Mouse (Mus musculus) MEL (cell line): Measurements from ENCODE around the gene Gm20388. TPM values are rescaled to one million over a fixed set of nuclear protein-coding genes. Genes with fewer than 3 reads are reported as not detected.

Experiments used
- DNase-seq: peaks from one replicate; pipeline ENCODE4 v3.0.0; 2011; ENCODE audit warnings: low read depth, low spot score
- H3K27ac ChIP-seq: 2 replicates; pipeline ENCODE4 v1.5.1; 2012; ENCODE audit warnings: low read depth, mild to moderate bottlenecking, control low read depth, low read length, moderate library complexity; ENCODE audit not compliant: control insufficient read depth
- H3K27me3 ChIP-seq, 2 experiments: fragments of 150-350 bp in 1 of 2; sonication (generic) in 1 of 2; 2 replicates each; pipeline ENCODE4 v1.6.1; 2012; ENCODE audit warnings: low read length in 2 of 2, mild to moderate bottlenecking in 2 of 2, improper control_type of control experiment in 1 of 2, moderate library complexity in 1 of 2; ENCODE audit not compliant: insufficient read depth in 2 of 2, control insufficient read depth in 1 of 2
- H3K36me3 ChIP-seq, 2 experiments: 2 replicates each; pipeline ENCODE4 v1.6.1; 2012 to 2014; ENCODE audit warnings: low read length in 2 of 2, improper control_type of control experiment in 1 of 2, inconsistent platforms in 1 of 2, mild to moderate bottlenecking in 1 of 2; ENCODE audit not compliant: insufficient read depth in 2 of 2, control insufficient read depth in 1 of 2
- H3K4me1 ChIP-seq, 2 experiments: fragments of 150-350 bp in 1 of 2; sonication (generic) in 1 of 2; 2 replicates each; pipeline ENCODE4 v1.6.1; 2012; ENCODE audit warnings: low read length in 2 of 2, improper control_type of control experiment in 1 of 2, mild to moderate bottlenecking in 1 of 2; ENCODE audit not compliant: insufficient read depth in 2 of 2, control insufficient read depth in 1 of 2
- H3K4me3 ChIP-seq, 2 experiments: fragments of 150-350 bp in 1 of 2; sonication (generic) in 1 of 2; 2 replicates each; pipeline ENCODE4 v1.5.1; 2012; ENCODE audit warnings: low read depth in 2 of 2, low read length in 2 of 2, mild to moderate bottlenecking in 2 of 2, moderate library complexity in 2 of 2, control low read depth in 1 of 2, improper control_type of control experiment in 1 of 2; ENCODE audit not compliant: control insufficient read depth in 1 of 2, insufficient read depth in 1 of 2
- H3K79me2 ChIP-seq: 2 replicates; pipeline ENCODE4 v1.6.1; 2012; ENCODE audit warnings: mild to moderate bottlenecking, low read length, moderate library complexity; ENCODE audit not compliant: control insufficient read depth, poor library complexity, insufficient read depth
- H3K9ac ChIP-seq: 2 replicates; pipeline ENCODE4 v1.6.1; 2012; ENCODE audit warnings: low read depth, mild to moderate bottlenecking, control low read depth, low read length, moderate library complexity; ENCODE audit not compliant: control insufficient read depth, poor library complexity, severe bottlenecking
- H3K9me3 ChIP-seq: fragments of 150-350 bp; sonication (generic); replicated peaks from 2 replicates; pipeline ENCODE4 v1.6.1; 2012; ENCODE audit warnings: mild to moderate bottlenecking, low read length, improper control_type of control experiment, moderate library complexity; ENCODE audit not compliant: insufficient read depth
- CHD1 ChIP-seq: IDR thresholded peaks from 2 replicates; pipeline ENCODE4 v1.6.1; 2012; ENCODE audit warnings: low read depth, mild to moderate bottlenecking, inconsistent platforms, low read length, improper control_type of control experiment
- CHD2 ChIP-seq: IDR thresholded peaks from 2 replicates; pipeline ENCODE4 v1.6.1; 2011; ENCODE audit warnings: low read length, improper control_type of control experiment
- CTCF ChIP-seq, 3 experiments: IDR thresholded peaks in 2 of 3; conservative IDR thresholded peaks in 1 of 3; 2 replicates each; pipeline ENCODE4 v1.5.1; 2011 to 2012; ENCODE audit warnings: low read length in 3 of 3, low read depth in 2 of 3, mild to moderate bottlenecking in 2 of 3, improper control_type of control experiment in 1 of 3, inconsistent platforms in 1 of 3, mixed read lengths in 1 of 3, moderate library complexity in 1 of 3; ENCODE audit not compliant: control insufficient read depth in 1 of 3, insufficient read depth in 1 of 3, poor library complexity in 1 of 3, severe bottlenecking in 1 of 3
- ELF1 ChIP-seq: IDR thresholded peaks from 2 replicates; pipeline ENCODE4 v1.6.1; 2014; ENCODE audit warnings: low read depth, mild to moderate bottlenecking, inconsistent platforms, low read length, improper control_type of control experiment, moderate library complexity
- EP300 ChIP-seq, 2 experiments: IDR thresholded peaks; 2 replicates each; pipeline ENCODE4 v1.6.1; 2011; ENCODE audit warnings: improper control_type of control experiment in 2 of 2, low read length in 2 of 2, low read depth in 1 of 2, mild to moderate bottlenecking in 1 of 2
- GATA1 ChIP-seq: IDR thresholded peaks from 2 replicates; pipeline ENCODE4 v1.6.1; 2011; ENCODE audit warnings: low read depth, low read length, improper control_type of control experiment
- JUND ChIP-seq: IDR thresholded peaks from 2 replicates; pipeline ENCODE4 v1.6.1; 2011; ENCODE audit warnings: low read depth, mild to moderate bottlenecking, improper control_type of control experiment, low read length
- MAFK ChIP-seq: IDR thresholded peaks from 2 replicates; pipeline ENCODE4 v1.6.1; 2011; ENCODE audit warnings: low read depth, mild to moderate bottlenecking, low read length, improper control_type of control experiment, borderline replicate concordance
- MAZ ChIP-seq: IDR thresholded peaks from 2 replicates; pipeline ENCODE4 v1.6.1; 2012; ENCODE audit warnings: low read depth, mild to moderate bottlenecking, inconsistent platforms, low read length, improper control_type of control experiment
- MEF2A ChIP-seq: IDR thresholded peaks from 2 replicates; pipeline ENCODE4 v1.6.1; 2014; ENCODE audit warnings: low read depth, mild to moderate bottlenecking, inconsistent platforms, low read length, improper control_type of control experiment; ENCODE audit not compliant: poor library complexity, insufficient replicate concordance, severe bottlenecking; ENCODE audit errors: extremely low read depth
- MXI1 ChIP-seq: IDR thresholded peaks from 2 replicates; pipeline ENCODE4 v1.6.1; 2011; ENCODE audit warnings: mild to moderate bottlenecking, low read depth, low read length, improper control_type of control experiment
- MYB ChIP-seq: IDR thresholded peaks from 2 replicates; pipeline ENCODE4 v1.6.1; 2011; ENCODE audit warnings: mild to moderate bottlenecking, low read depth, low read length, improper control_type of control experiment
- NELFE ChIP-seq: IDR thresholded peaks from 2 replicates; pipeline ENCODE4 v1.6.1; 2011; ENCODE audit warnings: low read depth, low read length, improper control_type of control experiment
- NRF1 ChIP-seq: IDR thresholded peaks from 2 replicates; pipeline ENCODE4 v1.6.1; 2014; ENCODE audit warnings: low read depth, mild to moderate bottlenecking, inconsistent platforms, low read length, improper control_type of control experiment, moderate library complexity; ENCODE audit not compliant: poor library complexity, insufficient read depth, severe bottlenecking
- POLR2AphosphoS5 ChIP-seq: IDR thresholded peaks from 2 replicates; pipeline ENCODE4 v1.6.1; 2012; ENCODE audit warnings: low read depth, borderline replicate concordance, mild to moderate bottlenecking, inconsistent platforms, low read length, moderate library complexity, mixed read lengths
- SMC3 ChIP-seq: IDR thresholded peaks from 2 replicates; pipeline ENCODE4 v1.6.1; 2011; ENCODE audit warnings: low read depth, low read length, improper control_type of control experiment
- TAL1 ChIP-seq: IDR thresholded peaks from 2 replicates; pipeline ENCODE4 v1.6.1; 2012; ENCODE audit warnings: mild to moderate bottlenecking, inconsistent platforms, low read length, moderate library complexity, mixed read lengths
- TCF12 ChIP-seq: IDR thresholded peaks from 2 replicates; pipeline ENCODE4 v1.6.1; 2014; ENCODE audit warnings: low read depth, mild to moderate bottlenecking, inconsistent platforms, low read length, improper control_type of control experiment, moderate library complexity
- UBTF ChIP-seq: IDR thresholded peaks from 2 replicates; pipeline ENCODE4 v1.6.1; 2012; ENCODE audit warnings: low read depth, mild to moderate bottlenecking, inconsistent platforms, low read length, improper control_type of control experiment, moderate library complexity, borderline replicate concordance; ENCODE audit not compliant: insufficient read depth
- USF2 ChIP-seq, 2 experiments: IDR thresholded peaks; 2 replicates each; pipeline ENCODE4 v1.6.1; 2011 to 2012; ENCODE audit warnings: improper control_type of control experiment in 2 of 2, low read length in 2 of 2, borderline replicate concordance in 1 of 2, inconsistent platforms in 1 of 2, low read depth in 1 of 2, mild to moderate bottlenecking in 1 of 2; ENCODE audit not compliant: insufficient read depth in 1 of 2
- ZKSCAN1 ChIP-seq: IDR thresholded peaks from 2 replicates; pipeline ENCODE4 v1.6.1; 2012; ENCODE audit warnings: low read depth, mild to moderate bottlenecking, inconsistent platforms, low read length, improper control_type of control experiment, moderate library complexity
- polyA plus RNA-seq, 2 experiments: library from polyadenylated mRNA; stranded (reverse) in 1 of 2; unstranded in 1 of 2; fragments of >175 nt in 1 of 2; fragments of >200 nt in 1 of 2; gene quantifications; 2 replicates each; pipeline versions ENCODE4 v1.2.1 to v1.2.4; 2012; ENCODE audit warnings: low replicate concordance in 2 of 2, low read depth in 1 of 2; ENCODE audit not compliant: insufficient read length in 2 of 2, insufficient read depth in 1 of 2, missing spikeins in 1 of 2
- total RNA-seq: library from RNA; depleted of rRNA; stranded (reverse); fragments of 300-350 nt; gene quantifications from 2 replicates; pipeline ENCODE4 v1.2.3, GENCODE M21; 2012

Gene Gm20388
- total and polyA plus RNA-seq, 3 experiments = 11.1 to 17.8 TPM; not detected in 1

DNA sequence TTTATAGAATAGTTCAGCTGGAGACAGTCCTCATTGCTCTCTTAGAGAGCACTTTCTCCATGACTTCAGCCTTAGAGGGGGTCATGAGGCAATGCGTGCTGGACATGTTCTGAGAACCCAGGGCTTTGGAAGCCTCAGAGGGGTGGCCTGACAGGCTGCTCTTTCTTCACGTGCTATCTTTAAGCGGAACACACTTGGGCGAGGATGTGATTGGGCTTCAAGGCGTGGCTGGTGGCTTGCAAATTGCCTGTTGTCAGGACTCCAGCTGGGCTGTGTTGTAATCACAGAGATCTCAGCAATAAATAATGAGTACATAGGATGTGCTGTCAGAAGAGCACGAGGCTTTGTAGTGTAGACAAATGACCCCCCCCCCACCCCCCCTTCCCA is 2200.2 kb downstream of the Gm20388 start:
- no peak for TF ChIP-seq EP300 (IDR thresholded peaks at IDR 0.05; ENCODE audit: low read depth in 1 of 2, low read length in 2 of 2)
- no peak for TF ChIP-seq CHD1
- no peak for TF ChIP-seq TCF12
- no peak for TF ChIP-seq MAFK
- no peak for TF ChIP-seq ELF1
- no peak for TF ChIP-seq MEF2A
- no peak for TF ChIP-seq NELFE
- TF ChIP-seq MXI1 = no peak
- no peak for TF ChIP-seq USF2 (IDR thresholded peaks at IDR 0.05; ENCODE audit: borderline replicate concordance in 1 of 2, insufficient read depth in 1 of 2, low read depth in 1 of 2, low read length in 2 of 2)
- no peak for TF ChIP-seq CHD2
- TF ChIP-seq SMC3 = no peak
- no peaks in the 10 kb centered on the region; the same call in 1 of the 2 replicates for H3K79me2 ChIP-seq
- no peak overlapping the region for H3K4me3 ChIP-seq
- DNase-seq = no peak
- H3K27ac ChIP-seq = no peak overlapping the region
- H3K4me1 ChIP-seq = peaks cover 0 to 2% of the 10 kb centered on the region in 2 experiments; a peak in 2 of 4 replicates
- no peak overlapping the region for H3K9ac ChIP-seq
- H3K36me3 ChIP-seq = no peaks in the 10 kb centered on the region
- no peaks in the 10 kb centered on the region for H3K9me3 ChIP-seq
- no peaks in the 10 kb centered on the region for H3K27me3 ChIP-seq

DNA sequence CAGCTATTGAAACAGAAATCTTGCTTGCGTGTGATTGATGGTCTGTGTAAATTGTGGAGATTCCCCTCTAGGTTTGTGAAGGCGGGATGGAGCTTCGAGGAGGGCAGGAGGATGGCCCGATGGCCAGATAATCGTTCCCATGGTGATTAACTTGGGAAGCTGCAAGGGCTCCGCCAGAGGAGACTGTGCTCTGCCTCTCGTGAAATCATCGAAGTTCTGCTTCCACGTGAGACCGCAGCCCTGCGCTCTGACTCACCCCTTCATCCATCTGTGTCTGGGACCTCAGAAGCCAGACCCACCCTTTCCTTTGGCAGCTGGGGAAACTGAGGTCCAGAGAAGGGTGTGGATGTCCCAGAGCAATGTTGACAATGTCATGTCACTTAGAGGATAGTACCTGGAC is 2201.1 kb downstream of the Gm20388 start:
- Histone ChIP-seq H3K36me3 (no peaks in the 10 kb centered on the region), H3K4me3 (no peak overlapping the region), H3K9me3 (no peaks in the 10 kb centered on the region), H3K79me2 (no peaks in the 10 kb centered on the region; the same call in 1 of the 2 replicates), H3K9ac (no peak overlapping the region), H3K4me1 (peaks cover 0 to 2% of the 10 kb centered on the region in 2 experiments; a peak in 2 of 4 replicates), H3K27ac (no peak overlapping the region), H3K27me3 (no peaks in the 10 kb centered on the region)
- TF ChIP-seq GATA1 (no peak), USF2 (IDR thresholded peaks at IDR 0.05; ENCODE audit: borderline replicate concordance in 1 of 2, insufficient read depth in 1 of 2, low read depth in 1 of 2, low read length in 2 of 2) (no peak), NELFE (no peak), TAL1 (no peak), MAFK (no peak), ZKSCAN1 (no peak), CHD1 (no peak), UBTF (no peak), POLR2AphosphoS5 (no peak), MYB (no peak), MAZ (no peak), ELF1 (no peak), CHD2 (no peak), MXI1 (no peak), JUND (no peak), NRF1 (no peak), CTCF (IDR thresholded peaks at IDR 0.05 in 2 of 3, conservative IDR thresholded peaks at IDR 0.05 in 1 of 3; ENCODE audit: control insufficient read depth in 1 of 3, insufficient read depth in 1 of 3, low read depth in 2 of 3, low read length in 3 of 3, poor library complexity in 1 of 3, severe bottlenecking in 1 of 3) (no peak)
- DNase-seq = no peak
